ENCODE assay signal across 8 mouse cellular contexts in the genomic region with DNA sequence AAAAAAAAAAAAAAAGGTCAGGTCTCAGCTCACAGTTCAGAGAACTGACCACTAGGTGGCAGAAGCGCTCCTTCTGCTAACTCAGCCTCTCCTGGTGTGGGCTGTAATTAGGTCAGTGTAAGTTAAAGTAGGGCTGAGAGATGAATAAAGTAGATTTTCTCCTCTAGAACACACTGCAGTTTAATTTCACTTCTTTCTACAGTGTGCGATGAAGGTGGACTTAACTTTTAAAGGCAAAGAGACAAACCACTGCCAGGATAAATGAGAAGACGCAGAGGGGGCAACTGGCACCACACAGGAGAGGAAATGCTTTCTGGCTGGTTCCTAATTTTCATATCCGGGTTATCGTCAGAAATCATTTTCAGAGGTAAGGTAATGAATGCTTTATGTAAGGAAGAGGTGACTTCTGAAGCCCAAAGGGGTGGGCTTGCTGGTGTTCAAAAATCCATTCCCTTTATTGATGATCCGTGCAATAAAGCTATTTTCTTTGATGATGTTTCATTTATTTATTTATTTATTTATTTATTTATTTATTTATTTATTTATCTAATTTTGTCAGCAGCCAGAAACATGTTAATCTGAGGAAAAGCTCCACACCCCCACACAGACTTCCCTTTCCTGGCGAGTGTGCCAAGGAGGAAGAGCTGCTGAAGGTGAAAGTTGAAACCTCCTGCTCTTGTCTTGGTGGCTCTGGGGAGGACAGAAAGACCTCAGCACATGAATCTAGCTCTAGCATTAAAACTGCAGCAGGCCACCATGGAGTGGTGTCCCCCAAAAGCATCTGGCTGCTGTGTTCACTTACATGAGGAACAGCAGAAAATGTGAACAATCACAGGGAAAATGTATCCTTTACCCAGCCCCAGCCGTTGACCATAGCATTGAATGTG.
DNase-seq lines count a peak whose midpoint lies in the region; ATAC-seq and TF ChIP-seq lines count a peak whose summit lies in the region.

No protein-coding gene starts in this region.

- no peak for TF ChIP-seq POLR2A in bone marrow, adult 2 months (IDR thresholded peaks at IDR 0.05; ENCODE audit: borderline replicate concordance, control insufficient read depth, low read depth, low read length)

- H3K9me3 ChIP-seq in embryonic facial prominence, embryonic 14.5 days (ENCODE audit: control insufficient read depth, low read length): no peaks in the 10 kb centered on the region
- no peaks in the 10 kb centered on the region for H3K9me3 ChIP-seq in heart, embryonic 10.5 days
- no peaks in the 10 kb centered on the region for H3K9me3 ChIP-seq in kidney, embryonic 15.5 days (replicated peaks)
- no peaks in the 10 kb centered on the region for H3K9me3 ChIP-seq in limb, embryonic 15.5 days
- H3K9me3 ChIP-seq in midbrain, postnatal 0 days (ENCODE audit: low read length): no peaks in the 10 kb centered on the region

- WGBS in bone marrow, adult 2 months: 22% methylated on average over 8 of the region's 8 CpGs
- WGBS in embryonic facial prominence, embryonic 14.5 days: 29% methylated on average over 8 of the region's 8 CpGs
- 49% methylated on average over 8 of the region's 8 CpGs for WGBS in heart, embryonic 10.5 days
- 37% methylated on average over 8 of the region's 8 CpGs for WGBS in kidney, embryonic 15.5 days
- 31% methylated on average over 8 of the region's 8 CpGs for WGBS in limb, embryonic 15.5 days
- 31% methylated on average over 8 of the region's 8 CpGs for WGBS in midbrain, postnatal 0 days

- peak; percentile 92 for ATAC-seq in embryonic facial prominence, embryonic 14.5 days (ENCODE audit: low read depth)
- peak; percentile 90 for ATAC-seq in kidney, embryonic 15.5 days (replicated peaks; ENCODE audit: low FRiP score)
- peak; percentile 58; the same call in 1 of the 2 replicates for ATAC-seq in limb, embryonic 15.5 days (ENCODE audit: insufficient number of reproducible peaks, low FRiP score, low TSS enrichment, low read depth)
- ATAC-seq in midbrain, postnatal 0 days (ENCODE audit: low FRiP score): peak; percentile 88

- no peaks in the 10 kb centered on the region for H3K36me3 ChIP-seq in embryonic facial prominence, embryonic 14.5 days (ENCODE audit: control insufficient read depth, insufficient read depth, low read length)
- H3K36me3 ChIP-seq in heart, embryonic 10.5 days: no peaks in the 10 kb centered on the region
- H3K36me3 ChIP-seq in kidney, embryonic 15.5 days: no peaks in the 10 kb centered on the region
- no peaks in the 10 kb centered on the region for H3K36me3 ChIP-seq in limb, embryonic 15.5 days
- no peaks in the 10 kb centered on the region for H3K36me3 ChIP-seq in midbrain, postnatal 0 days (ENCODE audit: insufficient read depth, low read length)

- no peak overlapping the region for H3K9ac ChIP-seq in embryonic facial prominence, embryonic 14.5 days (ENCODE audit: low read depth, low read length)
- H3K9ac ChIP-seq in kidney, embryonic 15.5 days: no peak overlapping the region
- no peak overlapping the region for H3K9ac ChIP-seq in limb, embryonic 15.5 days
- H3K9ac ChIP-seq in midbrain, postnatal 0 days (replicated peaks; ENCODE audit: low read length, poor library complexity, severe bottlenecking): no peak overlapping the region

- TF ChIP-seq CTCF in bone marrow, adult 2 months (IDR thresholded peaks at IDR 0.05; ENCODE audit: control insufficient read depth, insufficient read depth, low read length): peak; percentile 74
- TF ChIP-seq CTCF in midbrain, postnatal 0 days (IDR thresholded peaks at IDR 0.05): peak; percentile 97

- H3K27ac ChIP-seq in bone marrow, adult 2 months (ENCODE audit: control insufficient read depth, insufficient read depth, low read depth, low read length, poor library complexity): no peak overlapping the region
- no peak overlapping the region for H3K27ac ChIP-seq in embryonic facial prominence, embryonic 14.5 days (replicated peaks; ENCODE audit: low read depth, low read length)
- H3K27ac ChIP-seq in heart, embryonic 10.5 days: no peak overlapping the region
- 0 out of 2 replicates have a peak overlapping the region, but pooled peaks have one; percentile 39 for H3K27ac ChIP-seq in kidney, embryonic 15.5 days
- H3K27ac ChIP-seq in limb, embryonic 15.5 days: no peak overlapping the region
- H3K27ac ChIP-seq in midbrain, postnatal 0 days (ENCODE audit: low read depth, low read length): no peak overlapping the region; the same call in 1 of the 2 replicates

- DNase-seq in B cell, adult 2 months: peak; percentile 68
- peak; percentile 88 for DNase-seq in embryonic facial prominence, embryonic 14.5 days (ENCODE audit: low spot score)
- DNase-seq in heart, embryonic 10.5 days (ENCODE audit: low spot score): peak; percentile 78
- DNase-seq in midbrain, postnatal 0 days (ENCODE audit: low spot score): peak; percentile 92
- peak; percentile 18 to 74 for DNase-seq in spleen, postnatal 10 days (ENCODE audit: low spot score in 2 of 2)

- peak overlapping the region; percentile 47 for H3K4me2 ChIP-seq in embryonic facial prominence, embryonic 14.5 days (ENCODE audit: low read depth, low read length)
- peak overlapping the region; percentile 35 for H3K4me2 ChIP-seq in kidney, embryonic 15.5 days
- H3K4me2 ChIP-seq in limb, embryonic 15.5 days: peak overlapping the region; percentile 32; the same call in 1 of the 2 replicates
- peak overlapping the region; percentile 37 for H3K4me2 ChIP-seq in midbrain, postnatal 0 days (ENCODE audit: low read depth, low read length, poor library complexity, severe bottlenecking)

- no peaks in the 10 kb centered on the region for H3K27me3 ChIP-seq in embryonic facial prominence, embryonic 14.5 days (replicated peaks; ENCODE audit: control insufficient read depth, insufficient read depth, low read length)
- H3K27me3 ChIP-seq in heart, embryonic 10.5 days (ENCODE audit: insufficient read depth, poor library complexity, severe bottlenecking): no peaks in the 10 kb centered on the region
- no peaks in the 10 kb centered on the region for H3K27me3 ChIP-seq in kidney, embryonic 15.5 days
- no peaks in the 10 kb centered on the region for H3K27me3 ChIP-seq in limb, embryonic 15.5 days
- H3K27me3 ChIP-seq in midbrain, postnatal 0 days (ENCODE audit: insufficient read depth, low read length): no peaks in the 10 kb centered on the region

- H3K4me1 ChIP-seq in bone marrow, adult 2 months (ENCODE audit: control insufficient read depth, insufficient read depth, low read length): no peaks in the 10 kb centered on the region
- H3K4me1 ChIP-seq in embryonic facial prominence, embryonic 14.5 days (ENCODE audit: control insufficient read depth, insufficient read depth, low read length): no peaks in the 10 kb centered on the region
- H3K4me1 ChIP-seq in heart, embryonic 10.5 days: no peaks in the 10 kb centered on the region
- 0 out of 2 replicates have a peak, but pooled peaks cover 5% of the 10 kb centered on the region for H3K4me1 ChIP-seq in kidney, embryonic 15.5 days
- 0 out of 2 replicates have a peak, but pooled peaks cover 3% of the 10 kb centered on the region for H3K4me1 ChIP-seq in limb, embryonic 15.5 days
- no peaks in the 10 kb centered on the region for H3K4me1 ChIP-seq in midbrain, postnatal 0 days (ENCODE audit: insufficient read depth, low read length)

- H3K4me3 ChIP-seq in bone marrow, adult 2 months (replicated peaks; ENCODE audit: control insufficient read depth, low read depth, low read length): no peak overlapping the region
- H3K4me3 ChIP-seq in embryonic facial prominence, embryonic 14.5 days (ENCODE audit: low read depth, low read length): peak overlapping the region; percentile 17; the same call in 1 of the 2 replicates
- no peak overlapping the region for H3K4me3 ChIP-seq in heart, embryonic 10.5 days
- H3K4me3 ChIP-seq in kidney, embryonic 15.5 days (replicated peaks): peak overlapping the region; percentile 10; the same call in 1 of the 2 replicates
- H3K4me3 ChIP-seq in limb, embryonic 15.5 days: peak overlapping the region; percentile 21; the same call in 1 of the 2 replicates
- H3K4me3 ChIP-seq in midbrain, postnatal 0 days (ENCODE audit: low read depth, low read length): 0 out of 2 replicates have a peak overlapping the region, but pooled peaks have one; percentile 10

Comparison
In these comparisons a context has a peak if more than half of its experiments do, and no peak if none do; other contexts are left out.
1. H3K4me3 ChIP-seq: peak in embryonic facial prominence, embryonic 14.5 days (single experiment), kidney, embryonic 15.5 days (single experiment), limb, embryonic 15.5 days (single experiment) and midbrain, postnatal 0 days (single experiment); none in bone marrow, adult 2 months (single experiment) and heart, embryonic 10.5 days (single experiment).
2. Peak in every context shown above with its lines, with median percentiles within 50 percentile points of each other: DNase-seq, ATAC-seq and H3K4me2 ChIP-seq.